Mouse (Mus musculus) lung, embryonic 14.5 days (tissue): ENCODE measurements around the gene Frrs1. TPM values are rescaled to one million over a fixed set of nuclear protein-coding genes. Genes with fewer than 3 reads are reported as not detected.

Source experiments
- ATAC-seq: fragments of 200-750 bp; cut with Nextera tagmentation; 2 replicates; pipeline ENCODE4 v1.8.0; 2017; ENCODE audit warnings: mild to moderate bottlenecking, moderate TSS enrichment, moderate library complexity; ENCODE audit not compliant: insufficient read depth
- DNase-seq: peaks from one replicate; pipeline ENCODE4 v3.0.0-alpha.2; 2015
- H3K27ac ChIP-seq: fragments of 300-500 bp; sonication (generic); 2 replicates; pipeline ENCODE4 v1.5.1; 2014; ENCODE audit warnings: low read depth, mild to moderate bottlenecking, moderate library complexity
- H3K27me3 ChIP-seq: fragments of 300-500 bp; sonication (generic); 2 replicates; pipeline ENCODE4 v1.6.1; 2014; ENCODE audit warnings: low read length, control low read depth; ENCODE audit not compliant: insufficient read depth
- H3K36me3 ChIP-seq: fragments of 300-500 bp; sonication (generic); 2 replicates; pipeline ENCODE4 v1.6.1; 2014; ENCODE audit warnings: control low read depth; ENCODE audit not compliant: insufficient read depth
- H3K4me1 ChIP-seq: fragments of 300-500 bp; sonication (generic); 2 replicates; pipeline ENCODE4 v1.6.1; 2014; ENCODE audit warnings: antibody characterized with exemption, control low read depth; ENCODE audit not compliant: insufficient read depth
- H3K4me2 ChIP-seq: fragments of 300-500 bp; sonication (generic); 2 replicates; pipeline ENCODE4 v1.6.1; 2014; ENCODE audit warnings: mild to moderate bottlenecking
- H3K4me3 ChIP-seq: fragments of 300-500 bp; sonication (generic); 2 replicates; pipeline ENCODE4 v1.5.1; 2014; ENCODE audit warnings: low read depth, low read length
- H3K9ac ChIP-seq: fragments of 300-500 bp; sonication (generic); 2 replicates; pipeline ENCODE4 v1.6.1; 2014
- H3K9me3 ChIP-seq: fragments of 300-500 bp; sonication (generic); 2 replicates; pipeline ENCODE4 v1.6.1; 2016; ENCODE audit warnings: low read depth, low read length, control low read depth
- CTCF ChIP-seq: IDR thresholded peaks from 2 replicates; pipeline ENCODE4 v1.5.1; 2016; ENCODE audit warnings: antibody characterized with exemption, low read depth
- WGBS: fragments of 180-500 bp; shearing (Covaris S2); extraction: QIAGEN DNeasy Blood & Tissue Kit; methylation state at CpG from one replicate; pipeline ENCODE4 v1.1.7; 2014; 5-methylcytosine and 5-hydroxymethylcytosine counted together
- polyA plus RNA-seq: library from polyadenylated mRNA; unstranded; fragments of >200 nt; fragmentation: Nextera tagmentation; extraction: Ambion mirVana; gene quantifications from 2 replicates; pipeline ENCODE4 v1.2.1, GENCODE M21; 2014

Gene Frrs1
- polyA plus RNA-seq, 1 experiment from 2014 or later = 8.9 TPM

GRCm38 (mm10) chr3:116936934-116937691, 77.8 kb downstream of the Frrs1 start:
- H3K9me3 ChIP-seq = no peaks in the 10 kb centered on the region
- no peak for DNase-seq
- H3K27ac ChIP-seq = no peak overlapping the region
- WGBS = 64% methylated on average over 4 of the region's 4 CpGs
- no peak for ATAC-seq
- H3K27me3 ChIP-seq = no peaks in the 10 kb centered on the region
- no peak overlapping the region for H3K4me3 ChIP-seq
- TF ChIP-seq CTCF = no peak
- H3K9ac ChIP-seq = no peak overlapping the region
- no peak overlapping the region for H3K4me2 ChIP-seq
- no peaks in the 10 kb centered on the region for H3K4me1 ChIP-seq
- no peaks in the 10 kb centered on the region for H3K36me3 ChIP-seq

GRCm38 (mm10) chr3:116940804-116941558, 81.7 kb downstream of the Frrs1 start:
- no peaks in the 10 kb centered on the region for H3K27me3 ChIP-seq
- H3K27ac ChIP-seq = no peak overlapping the region
- H3K9ac ChIP-seq = no peak overlapping the region
- no peak overlapping the region for H3K4me3 ChIP-seq
- H3K36me3 ChIP-seq = no peaks in the 10 kb centered on the region
- WGBS = 54% methylated on average over 10 of the region's 10 CpGs
- no peak overlapping the region for H3K4me2 ChIP-seq
- no peak for ATAC-seq
- H3K4me1 ChIP-seq = no peaks in the 10 kb centered on the region
- no peaks in the 10 kb centered on the region for H3K9me3 ChIP-seq
- no peak for TF ChIP-seq CTCF
- DNase-seq = peak; percentile 28

- Histone ChIP-seq H3K4me3 (no peak overlapping the region), H3K27ac (no peak overlapping the region), H3K4me2 (no peak overlapping the region), H3K9me3 (no peaks in the 10 kb centered on the region), H3K36me3 (no peaks in the 10 kb centered on the region), H3K27me3 (no peaks in the 10 kb centered on the region), H3K4me1 (no peaks in the 10 kb centered on the region), H3K9ac (no peak overlapping the region)
- 71% methylated on average over 1 of the region's 1 CpGs for WGBS
- no peak for TF ChIP-seq CTCF
- DNase-seq (no peak), ATAC-seq (no peak; the same call in 1 of the 2 replicates)
These were observed 82.4 kb downstream of the Frrs1 start for GRCm38 (mm10) chr3:116941559-116942117.

GRCm38 (mm10) chr3:116942751-116943150, 83.5 kb downstream of the Frrs1 start:
- H3K9ac ChIP-seq = no peak overlapping the region
- 39% methylated on average over 6 of the region's 6 CpGs for WGBS
- H3K27ac ChIP-seq = no peak overlapping the region
- ATAC-seq (no peak), DNase-seq (no peak)
- no peak for TF ChIP-seq CTCF
- H3K36me3 ChIP-seq = no peaks in the 10 kb centered on the region
- H3K4me1 ChIP-seq = no peaks in the 10 kb centered on the region
- H3K27me3 ChIP-seq = no peaks in the 10 kb centered on the region
- no peaks in the 10 kb centered on the region for H3K9me3 ChIP-seq
- no peak overlapping the region for H3K4me3 ChIP-seq
- no peak overlapping the region for H3K4me2 ChIP-seq

GRCm38 (mm10) chr3:116943422-116943821, 84.2 kb downstream of the Frrs1 start:
- Histone ChIP-seq H3K4me2 (no peak overlapping the region), H3K36me3 (no peaks in the 10 kb centered on the region), H3K4me1 (no peaks in the 10 kb centered on the region), H3K4me3 (no peak overlapping the region), H3K27me3 (no peaks in the 10 kb centered on the region), H3K9ac (no peak overlapping the region), H3K27ac (no peak overlapping the region), H3K9me3 (no peaks in the 10 kb centered on the region)
- ATAC-seq = no peak
- TF ChIP-seq CTCF = no peak
- DNase-seq = peak; percentile 12
- 48% methylated on average over 4 of the region's 4 CpGs for WGBS

GRCm38 (mm10) chr3:116946476-116946875, 87.2 kb downstream of the Frrs1 start:
- H3K9me3 ChIP-seq = no peaks in the 10 kb centered on the region

GRCm38 (mm10) chr3:116950665-116951115, 91.4 kb downstream of the Frrs1 start:
- 59% methylated on average over 6 of the region's 6 CpGs for WGBS
- H3K9me3 ChIP-seq = no peaks in the 10 kb centered on the region
- TF ChIP-seq CTCF = no peak
- no peak overlapping the region for H3K27ac ChIP-seq
- ATAC-seq (no peak), DNase-seq (peak; percentile 26)
- H3K36me3 ChIP-seq = no peaks in the 10 kb centered on the region
- H3K4me2 ChIP-seq = no peak overlapping the region
- H3K9ac ChIP-seq = no peak overlapping the region
- H3K4me3 ChIP-seq = no peak overlapping the region
- no peaks in the 10 kb centered on the region for H3K27me3 ChIP-seq
- H3K4me1 ChIP-seq = no peaks in the 10 kb centered on the region

More at GRCm38 (mm10) chr3:116946476-116946875, 87.2 kb downstream of the Frrs1 start:
- no peaks in the 10 kb centered on the region for H3K4me1 ChIP-seq
- ATAC-seq (no peak), DNase-seq (no peak)
- H3K9ac ChIP-seq = no peak overlapping the region
- no peaks in the 10 kb centered on the region for H3K27me3 ChIP-seq
- no peak overlapping the region for H3K27ac ChIP-seq
- H3K36me3 ChIP-seq = no peaks in the 10 kb centered on the region
- WGBS = 75% methylated on average over 4 of the region's 4 CpGs
- no peak overlapping the region for H3K4me3 ChIP-seq
- H3K4me2 ChIP-seq = no peak overlapping the region
- TF ChIP-seq CTCF = no peak
